Mouse (Mus musculus) thymus, adult 2 months (tissue): Measurements from ENCODE around the gene Fdx1l.

Experiments
- CTCF ChIP-seq: fragments of 200-500 bp; IDR thresholded peaks from 2 replicates; pipeline ENCODE4 v1.5.1; 2012; ENCODE audit warnings: mild to moderate bottlenecking, control low read depth, low read length, moderate library complexity, borderline replicate concordance; ENCODE audit not compliant: control insufficient read depth, poor library complexity, insufficient read depth; ENCODE audit errors: extremely low read depth
- POLR2A ChIP-seq: fragments of 200-500 bp; IDR thresholded peaks from 2 replicates; pipeline ENCODE4 v1.6.1; 2012; ENCODE audit warnings: mild to moderate bottlenecking, low read length, control low read depth, moderate library complexity; ENCODE audit not compliant: control insufficient read depth, poor library complexity, insufficient read depth; ENCODE audit errors: extremely low read depth

DNA sequence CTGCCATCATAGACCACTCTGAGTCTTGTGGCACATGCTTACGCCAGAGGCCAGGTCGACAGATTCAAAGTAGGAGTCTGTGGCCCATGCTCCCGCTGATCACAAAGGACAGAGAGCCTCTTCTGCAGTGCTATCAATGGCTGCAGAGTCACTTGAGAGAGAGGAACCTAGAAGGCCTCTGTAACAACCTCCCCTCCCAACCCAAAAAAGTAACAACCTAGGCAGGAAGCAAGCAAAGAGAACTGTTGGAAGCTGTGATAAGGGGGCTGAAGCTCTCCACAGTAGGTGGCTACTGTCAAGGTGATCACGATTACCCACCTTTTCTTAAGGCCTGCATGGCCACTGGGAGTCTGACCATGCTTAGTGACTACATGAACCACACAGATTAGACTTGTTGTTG lies 29.9 kb downstream of the Fdx1l start:
- TF ChIP-seq POLR2A (no peak), CTCF (no peak)
